Mouse (Mus musculus): ENCODE measurements around the gene Ccdc170.
"Not testable (repeated sequence)": the region's sequence is repeated elsewhere in the genome, so short reads cannot be mapped to it uniquely, and the experiment has no call there.

Ccdc170 gene

DNA sequence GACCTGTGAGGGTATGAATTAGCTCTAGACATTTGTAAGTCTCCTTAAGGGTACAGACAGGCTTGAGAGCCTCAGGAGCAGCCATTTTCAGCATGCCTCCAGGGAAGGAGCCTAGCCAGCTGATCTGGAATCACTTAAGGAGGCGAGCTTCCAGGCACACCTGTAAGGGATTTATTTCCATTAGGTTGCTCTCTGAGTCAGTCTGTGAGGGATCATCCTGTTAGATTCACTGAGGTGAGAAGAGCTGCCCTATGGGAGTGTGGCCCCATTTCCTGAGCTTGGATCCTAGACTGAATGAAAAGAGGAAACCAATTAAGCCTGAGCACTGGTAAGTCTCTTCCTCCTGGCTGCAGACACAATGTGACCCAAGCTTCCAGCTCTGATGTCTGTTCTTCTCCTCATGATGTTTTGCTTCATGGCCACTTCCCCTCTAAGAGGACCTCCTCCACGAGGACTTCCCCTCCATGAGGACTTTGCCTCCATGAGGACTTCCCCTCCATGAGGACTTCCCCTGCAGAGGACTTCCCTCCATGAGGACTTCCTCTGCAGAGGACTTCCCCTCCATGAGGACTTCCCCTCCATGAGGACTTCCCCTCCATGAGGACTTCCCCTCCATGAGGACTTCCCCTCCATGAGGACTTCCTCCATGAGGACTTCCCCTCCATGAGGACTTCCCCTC is 118.6 kb downstream of the Ccdc170 start:
- DNase-seq (ENCODE audit: low spot score): no peak

DNA sequence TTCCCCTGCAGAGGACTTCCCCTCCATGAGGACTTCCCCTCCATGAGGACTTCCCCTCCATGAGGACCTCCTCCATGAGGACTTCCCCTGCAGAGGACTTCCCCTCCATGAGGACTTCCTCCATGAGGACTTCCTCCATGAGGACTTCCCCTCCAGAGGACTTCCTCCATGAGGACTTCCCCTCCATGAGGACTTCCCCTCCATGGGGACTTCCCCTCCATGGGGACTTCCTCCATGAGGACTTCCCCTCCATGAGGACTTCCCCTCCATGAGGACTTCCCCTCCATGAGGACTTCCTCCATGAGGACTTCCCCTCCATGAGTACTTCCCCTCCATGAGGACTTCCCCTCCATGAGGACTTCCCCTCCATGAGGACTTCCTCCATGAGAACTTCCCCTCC is 119.3 kb downstream of the Ccdc170 start:
- not testable (repeated sequence) for DNase-seq (ENCODE audit: low spot score)

DNA sequence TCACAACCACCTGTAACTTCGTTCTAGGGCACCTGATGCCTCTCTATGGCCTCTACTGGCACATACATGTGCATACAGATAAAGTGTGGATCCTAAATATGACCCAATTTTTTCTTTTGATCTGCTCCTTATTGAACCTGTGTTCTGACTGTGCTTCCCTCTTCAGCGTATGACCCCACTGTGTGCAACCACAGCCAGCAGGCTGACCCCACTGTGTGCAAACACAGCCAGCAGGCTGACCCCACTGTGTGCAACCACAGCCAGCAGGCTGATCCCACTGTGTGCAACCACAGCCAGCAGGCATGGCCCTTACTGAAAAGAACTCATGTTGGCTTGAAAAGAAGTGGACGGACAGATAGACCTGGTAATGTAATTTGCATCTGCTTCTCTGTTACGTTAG is 120.2 kb downstream of the Ccdc170 start:
- no peak for DNase-seq (ENCODE audit: low spot score)

DNA sequence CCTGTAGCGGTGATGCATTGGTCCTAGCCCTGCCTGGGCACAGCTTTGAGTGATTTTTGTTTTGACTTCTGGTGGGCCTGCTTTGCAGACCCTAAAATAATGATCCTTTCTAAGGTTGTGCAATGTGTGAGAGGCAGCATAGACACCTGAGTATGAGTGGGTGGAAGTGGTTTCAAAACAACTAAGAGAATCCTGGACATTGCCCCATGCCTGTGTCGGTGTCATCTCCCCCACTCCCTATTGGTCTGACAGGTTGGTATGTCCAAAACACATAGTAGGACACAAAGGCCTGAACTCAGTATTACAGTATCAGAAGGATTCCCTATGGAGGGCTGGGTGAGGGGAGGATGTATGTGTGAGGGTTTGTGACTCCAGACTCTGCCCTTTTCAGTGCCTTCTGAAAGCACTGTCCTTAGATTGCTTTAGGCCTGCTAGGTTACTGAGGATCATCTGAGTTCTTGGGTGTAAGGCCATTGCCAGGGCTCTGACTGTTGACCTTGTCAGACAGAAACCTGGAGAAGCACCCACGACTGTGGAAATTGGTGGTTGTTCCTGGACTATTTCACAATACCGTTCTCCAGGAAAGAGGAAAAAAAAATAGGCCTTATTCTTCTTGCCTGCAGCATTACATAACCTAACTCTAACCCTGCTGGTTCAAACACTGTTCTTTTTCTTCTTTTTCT is 122.4 kb downstream of the Ccdc170 start:
- no peak for DNase-seq (ENCODE audit: low spot score)

DNA sequence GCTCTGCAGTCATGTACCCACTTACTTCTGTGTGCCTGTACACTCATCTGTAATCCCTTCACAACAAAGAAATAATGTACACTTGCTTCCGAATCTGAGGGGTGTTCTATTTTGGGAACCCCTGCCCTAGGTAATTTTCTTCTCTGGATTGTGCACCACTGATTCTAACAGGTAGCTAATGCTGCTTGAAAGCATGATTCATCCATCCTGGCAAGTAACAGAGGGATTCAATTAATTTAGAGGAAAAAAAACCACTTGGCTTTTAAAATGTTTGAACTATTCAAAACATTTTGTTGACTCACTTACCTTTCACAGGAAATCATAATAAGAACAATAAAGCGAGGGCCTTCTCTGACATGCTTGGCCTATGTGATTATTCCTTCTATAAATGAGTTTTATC is 127.9 kb downstream of the Ccdc170 start:
- no peak for DNase-seq (ENCODE audit: low spot score)

DNA sequence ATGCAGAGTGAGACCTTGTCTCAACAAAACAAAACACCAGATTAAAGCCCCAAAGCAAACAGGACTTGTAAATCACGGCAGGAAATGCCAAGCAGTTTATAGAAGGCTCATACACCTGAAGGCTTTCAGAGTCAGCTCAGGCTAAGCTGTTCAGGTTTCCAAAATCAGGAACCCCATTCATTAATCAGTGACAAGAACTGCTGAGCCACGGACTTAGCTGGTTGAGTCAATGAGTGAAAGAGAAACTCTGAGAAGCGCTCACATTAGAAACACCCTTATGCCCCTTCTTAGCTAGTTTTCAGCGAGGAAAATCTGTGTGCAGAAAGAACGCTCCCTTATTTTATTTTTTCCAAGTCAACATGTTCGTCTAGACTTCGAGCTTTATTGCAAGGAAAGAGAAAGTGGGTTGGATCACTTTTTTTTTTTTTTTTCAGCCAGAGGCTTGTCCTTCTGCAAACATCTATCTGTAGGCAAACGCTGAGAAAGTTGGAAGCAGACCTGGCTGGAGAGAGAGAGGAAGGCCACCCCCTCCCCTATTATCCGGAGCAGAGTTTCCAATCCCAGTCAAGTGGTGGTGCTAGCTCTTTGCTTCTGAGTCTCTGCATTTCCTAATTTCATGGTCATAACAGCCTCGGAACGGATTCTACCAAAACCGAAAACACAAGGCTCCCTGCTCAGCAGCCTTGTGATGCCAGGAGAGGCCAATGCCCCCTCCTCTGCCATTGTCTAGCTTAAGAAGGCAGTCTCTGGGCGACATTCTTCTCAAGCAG is 129.3 kb downstream of the Ccdc170 start, which contains the start of gene Esr1:
Esr1 (plus strand) TSS at position 208 of the 770 bp plus-strand sequence.
- no peak for DNase-seq (ENCODE audit: low spot score)
